Mouse (Mus musculus) retina, postnatal 1 day (tissue): ENCODE measurements around the gene Slc25a21.
"Not testable (repeated sequence)": the region's sequence is repeated elsewhere in the genome, so short reads cannot be mapped to it uniquely, and the experiment has no call there.

ENCODE experiments used
- DNase-seq: peaks from one replicate; pipeline ENCODE4 v3.0.0-alpha.2; 2012

Gene Slc25a21

GRCm38 (mm10) chr12:57197363-57198026, at the start of gene Slc25a21:
Gene Slc25a21, minus strand, starts transcription at chr12:57197472.
- DNase-seq, result no peak

- no peak for DNase-seq
These were observed 46.6 kb upstream of the Slc25a21 start for GRCm38 (mm10) chr12:57243671-57244495.

- no peak for DNase-seq
These were observed 36.1 kb upstream of the Slc25a21 start for GRCm38 (mm10) chr12:57233386-57233785.

- DNase-seq, result peak; percentile 48
These were observed 34.0 kb upstream of the Slc25a21 start for GRCm38 (mm10) chr12:57231085-57231875.

GRCm38 (mm10) chr12:57230192-57230706, 33.0 kb upstream of the Slc25a21 start, which contains the start of the genes Prps1l3 and Mipol1:
Gene Prps1l3, plus strand, starts transcription at chr12:57230412.
Gene Mipol1, plus strand, starts transcription at chr12:57230427.
- peak; percentile 96 for DNase-seq

- DNase-seq, result no peak
These were observed 32.4 kb upstream of the Slc25a21 start for GRCm38 (mm10) chr12:57229703-57230102.

GRCm38 (mm10) chr12:57227776-57228175, 30.5 kb upstream of the Slc25a21 start:
- DNase-seq, result no peak

GRCm38 (mm10) chr12:57226411-57226810, 29.1 kb upstream of the Slc25a21 start:
- DNase-seq, result no peak

- not testable (repeated sequence) for DNase-seq
These were observed 15.2 kb upstream of the Slc25a21 start for GRCm38 (mm10) chr12:57212463-57212862.

GRCm38 (mm10) chr12:57211353-57212311, 14.4 kb upstream of the Slc25a21 start:
- peak; percentile 57 for DNase-seq

- DNase-seq, result no peak
These were observed 7.1 kb upstream of the Slc25a21 start for GRCm38 (mm10) chr12:57204276-57204851.

GRCm38 (mm10) chr12:57201901-57202300, 4.6 kb upstream of the Slc25a21 start:
- DNase-seq, result no peak

GRCm38 (mm10) chr12:57199427-57199826, 2.2 kb upstream of the Slc25a21 start:
- DNase-seq, result no peak

GRCm38 (mm10) chr12:57198269-57198668, 997 bp upstream of the Slc25a21 start:
- DNase-seq, result no peak

- DNase-seq, result peak; percentile 46
These were observed 487 bp downstream of the Slc25a21 start for GRCm38 (mm10) chr12:57196608-57197362.

- DNase-seq, result no peak
These were observed 1.0 kb downstream of the Slc25a21 start for GRCm38 (mm10) chr12:57196286-57196607.

GRCm38 (mm10) chr12:57194609-57195008, 2.7 kb downstream of the Slc25a21 start:
- peak; percentile 68 for DNase-seq

GRCm38 (mm10) chr12:57187032-57187431, 10.2 kb downstream of the Slc25a21 start:
- no peak for DNase-seq

GRCm38 (mm10) chr12:57186126-57186525, 11.1 kb downstream of the Slc25a21 start:
- no peak for DNase-seq

- DNase-seq, result peak; percentile 57
These were observed 11.8 kb downstream of the Slc25a21 start for GRCm38 (mm10) chr12:57185475-57185874.
